Mouse (Mus musculus) limb, embryonic 14.5 days (tissue): Measurements from ENCODE around the gene Gga3. TPM values are rescaled to one million over a fixed set of nuclear protein-coding genes. Genes with fewer than 3 reads are reported as not detected.
A peak's percentile ranks its signal among the peaks of the same experiment; 100 is the strongest.

Experiments used
- ATAC-seq: fragments of 200-750 bp; cut with Nextera tagmentation; 2 replicates; pipeline ENCODE4 v1.8.0; 2017; ENCODE audit warnings: low read depth, moderate number of reproducible peaks, moderate TSS enrichment; ENCODE audit not compliant: low FRiP score
- DNase-seq: peaks from one replicate; pipeline ENCODE4 v3.0.0-alpha.2; 2015; ENCODE audit warnings: low spot score
- H3K27ac ChIP-seq: fragments of 300-500 bp; sonication (generic); replicated peaks from 2 replicates; pipeline ENCODE4 v1.5.1; 2014; ENCODE audit warnings: low read depth, mild to moderate bottlenecking, low read length, moderate library complexity, mixed read lengths
- H3K27me3 ChIP-seq: fragments of 300-500 bp; sonication (generic); 2 replicates; pipeline ENCODE4 v1.6.1; 2014; ENCODE audit warnings: low read length, mixed read lengths; ENCODE audit not compliant: control insufficient read depth, insufficient read depth
- H3K36me3 ChIP-seq: fragments of 300-500 bp; sonication (generic); 2 replicates; pipeline ENCODE4 v1.6.1; 2014; ENCODE audit warnings: mild to moderate bottlenecking, low read length, moderate library complexity, mixed read lengths; ENCODE audit not compliant: control insufficient read depth, insufficient read depth
- H3K4me1 ChIP-seq: fragments of 300-500 bp; sonication (generic); 2 replicates; pipeline ENCODE4 v1.6.1; 2014; ENCODE audit warnings: antibody characterized with exemption, low read length, mixed read lengths; ENCODE audit not compliant: control insufficient read depth, insufficient read depth
- H3K4me2 ChIP-seq: fragments of 300-500 bp; sonication (generic); replicated peaks from 2 replicates; pipeline ENCODE4 v1.6.1; 2014; ENCODE audit warnings: low read depth, mild to moderate bottlenecking, low read length, moderate library complexity; ENCODE audit not compliant: severe bottlenecking
- H3K4me3 ChIP-seq: fragments of 300-500 bp; sonication (generic); replicated peaks from 2 replicates; pipeline ENCODE4 v1.5.1; 2014; ENCODE audit warnings: low read length
- H3K9ac ChIP-seq: fragments of 300-500 bp; sonication (generic); 2 replicates; pipeline ENCODE4 v1.6.1; 2014; ENCODE audit warnings: mild to moderate bottlenecking, low read depth, low read length, moderate library complexity; ENCODE audit not compliant: severe bottlenecking
- H3K9me3 ChIP-seq: fragments of 300-500 bp; sonication (generic); 2 replicates; pipeline ENCODE4 v1.6.1; 2016; ENCODE audit warnings: low read length; ENCODE audit not compliant: control insufficient read depth
- POLR2A ChIP-seq: fragments of 200-500 bp; IDR thresholded peaks from 2 replicates; pipeline ENCODE4 v1.8.0; 2012; ENCODE audit warnings: inconsistent platforms, mild to moderate bottlenecking, moderate library complexity, borderline replicate concordance; ENCODE audit not compliant: insufficient read depth, insufficient read length; ENCODE audit errors: extremely low read depth
- WGBS: fragments of 180-500 bp; shearing (Covaris S2); extraction: QIAGEN DNeasy Blood & Tissue Kit; methylation state at CpG from one replicate; pipeline ENCODE4 v1.1.7; 2014; 5-methylcytosine and 5-hydroxymethylcytosine counted together
- polyA plus RNA-seq, 2 experiments: library from polyadenylated mRNA; depleted of rRNA in 1 of 2; stranded (reverse) in 1 of 2; unstranded in 1 of 2; fragments of >200 nt; fragmentation: Nextera tagmentation in 1 of 2; extraction: Ambion mirVana in 1 of 2; gene quantifications; 2 replicates each; pipeline versions ENCODE4 v1.2.1 to v1.2.3; 2012 to 2014

Gene Gga3
- polyA plus RNA-seq, 2 experiments = 17.7 to 39.5 TPM

DNA sequence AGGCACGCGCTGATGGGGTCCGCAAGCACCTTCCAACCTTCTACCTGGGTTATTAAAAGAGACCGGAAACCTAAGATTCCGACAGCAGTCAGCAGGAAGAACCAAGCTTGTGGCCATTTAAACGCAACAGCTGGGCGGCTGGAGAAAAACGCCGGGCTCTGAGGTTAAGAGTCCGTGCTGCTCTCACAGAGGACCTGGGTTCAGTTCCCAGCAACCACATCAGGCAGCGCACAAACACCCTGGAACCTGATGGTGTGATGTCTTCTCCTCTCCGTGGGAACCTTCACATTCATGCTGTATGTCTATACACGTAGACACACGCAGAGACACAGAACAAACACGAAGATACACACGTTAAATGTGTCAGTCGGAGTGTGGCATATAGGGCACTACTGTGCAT is 48.1 kb downstream of the Gga3 start:
- Histone ChIP-seq H3K4me2 (no peak overlapping the region), H3K4me3 (no peak overlapping the region), H3K27me3 (no peaks in the 10 kb centered on the region), H3K9me3 (no peaks in the 10 kb centered on the region), H3K36me3 (no peaks in the 10 kb centered on the region), H3K4me1 (no peaks in the 10 kb centered on the region), H3K9ac (no peak overlapping the region), H3K27ac (no peak overlapping the region)
- TF ChIP-seq POLR2A = no peak
- ATAC-seq = no peak
- DNase-seq = no peak
- 76% methylated on average over 17 of the region's 17 CpGs for WGBS

DNA sequence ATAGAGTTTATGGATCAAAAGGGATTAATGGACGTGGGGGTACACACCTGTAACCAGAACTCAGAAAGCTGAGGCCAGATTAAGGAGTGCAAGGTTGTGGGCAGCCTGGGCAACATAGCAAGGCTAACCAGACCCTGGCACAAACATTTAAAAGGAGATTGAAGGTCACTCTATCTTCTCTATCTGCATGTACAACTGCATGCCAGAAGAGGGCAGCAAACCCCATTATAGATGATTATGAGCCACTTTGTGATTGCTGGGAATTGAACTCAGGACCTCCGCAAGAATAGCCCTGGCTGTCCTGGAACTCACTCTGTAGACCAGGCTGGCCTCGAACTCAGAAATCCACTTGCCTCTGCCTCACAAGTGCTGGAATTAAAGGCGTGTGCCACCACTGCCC is 51.1 kb downstream of the Gga3 start:
- no peak overlapping the region for H3K27ac ChIP-seq
- no peak for DNase-seq
- H3K9ac ChIP-seq = no peak overlapping the region
- ATAC-seq = no peak
- no peak overlapping the region for H3K4me2 ChIP-seq
- 68% methylated on average over 4 of the region's 4 CpGs for WGBS
- H3K9me3 ChIP-seq = no peaks in the 10 kb centered on the region
- no peak overlapping the region for H3K4me3 ChIP-seq
- TF ChIP-seq POLR2A = no peak
- H3K36me3 ChIP-seq = no peaks in the 10 kb centered on the region
- no peaks in the 10 kb centered on the region for H3K4me1 ChIP-seq
- H3K27me3 ChIP-seq = no peaks in the 10 kb centered on the region

DNA sequence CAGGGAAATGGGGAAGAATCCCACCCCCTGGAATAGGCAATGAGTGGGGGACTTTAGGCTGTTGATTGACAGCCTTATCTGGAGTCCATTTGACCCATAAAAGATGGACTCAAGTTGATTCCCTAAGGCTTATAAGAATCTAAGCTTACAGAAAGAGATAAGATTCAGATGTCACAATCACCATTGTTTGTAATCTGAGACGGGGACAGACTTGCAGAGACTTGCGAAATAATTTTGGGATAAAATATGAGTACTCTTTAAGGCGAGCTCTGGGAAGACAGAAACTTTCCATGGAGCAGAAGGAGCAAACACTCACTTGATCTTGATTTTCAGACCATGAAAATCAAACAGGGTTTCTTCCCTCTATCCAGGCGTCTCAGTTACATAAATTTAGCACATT is 60.3 kb downstream of the Gga3 start:
- TF ChIP-seq POLR2A = no peak
- H3K9me3 ChIP-seq = no peaks in the 10 kb centered on the region
- DNase-seq = no peak
- H3K4me2 ChIP-seq = no peak overlapping the region
- no peaks in the 10 kb centered on the region for H3K4me1 ChIP-seq
- H3K27ac ChIP-seq = no peak overlapping the region
- no peak overlapping the region for H3K9ac ChIP-seq
- no peaks in the 10 kb centered on the region for H3K27me3 ChIP-seq
- no peak overlapping the region for H3K4me3 ChIP-seq
- no peaks in the 10 kb centered on the region for H3K36me3 ChIP-seq
- 66% methylated on average over 4 of the region's 4 CpGs for WGBS
- no peak for ATAC-seq

DNA sequence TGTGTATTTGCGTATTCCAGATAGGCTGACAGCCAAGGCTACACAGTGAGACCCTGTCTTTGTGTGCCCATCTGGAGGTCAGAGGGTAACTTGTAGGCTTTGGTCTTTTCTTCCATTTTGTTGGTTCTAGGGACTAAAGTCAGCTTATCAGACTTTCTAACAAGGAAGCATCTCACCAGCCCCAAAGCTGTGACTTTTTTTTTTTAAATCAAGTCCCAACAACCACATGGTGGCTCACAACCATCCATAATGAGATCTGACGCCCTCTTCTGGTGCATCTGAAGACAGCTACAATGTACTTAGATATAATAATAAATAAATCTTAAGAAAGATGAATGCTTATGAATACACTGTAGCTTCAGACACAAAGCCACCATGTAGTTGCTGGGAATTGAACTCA is 65.8 kb downstream of the Gga3 start:
- ATAC-seq (no peak), DNase-seq (no peak)
- Histone ChIP-seq H3K9ac (no peak overlapping the region), H3K4me3 (no peak overlapping the region), H3K27me3 (no peaks in the 10 kb centered on the region), H3K9me3 (no peaks in the 10 kb centered on the region), H3K4me1 (peaks cover 8% of the 10 kb centered on the region), H3K36me3 (peaks cover 12% of the 10 kb centered on the region), H3K4me2 (no peak overlapping the region), H3K27ac (no peak overlapping the region)
- 65% methylated on average over 2 of the region's 2 CpGs for WGBS
- TF ChIP-seq POLR2A = no peak

DNA sequence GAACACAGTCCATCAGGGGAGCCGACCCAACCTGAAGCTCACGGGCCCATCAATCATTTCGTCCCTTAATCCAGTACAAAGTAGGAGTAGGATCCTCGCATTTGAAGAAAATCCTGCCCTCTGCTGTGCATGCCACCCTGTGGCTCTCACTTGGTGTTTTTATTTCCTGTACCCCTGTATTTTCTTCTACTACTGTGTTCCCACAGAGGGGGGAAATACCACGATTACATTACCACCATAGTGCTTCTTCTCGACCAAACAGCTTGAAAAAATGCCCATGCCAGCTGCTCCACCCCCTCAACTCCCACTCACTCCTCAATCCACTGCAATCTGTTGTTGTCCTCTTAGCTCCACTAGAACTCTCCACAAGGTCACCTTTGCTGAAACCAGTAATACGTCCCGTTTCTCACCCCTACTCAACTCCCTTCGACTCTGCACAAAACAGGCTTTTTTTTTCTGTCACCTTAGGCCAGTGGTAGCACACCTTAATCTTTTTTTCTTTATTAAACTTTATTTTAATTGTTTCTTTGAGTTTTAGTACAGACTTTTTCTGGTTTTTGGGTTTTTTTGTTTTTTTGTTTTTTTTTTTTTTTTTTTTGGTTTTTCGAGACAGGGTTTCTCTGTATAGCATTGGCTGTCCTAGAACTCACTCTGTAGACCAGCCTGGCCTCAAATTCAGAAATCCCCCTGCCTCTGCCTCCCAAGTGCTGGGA is 66.8 kb downstream of the Gga3 start:
- ATAC-seq = no peak
- Histone ChIP-seq H3K27me3 (no peaks in the 10 kb centered on the region), H3K4me1 (peaks cover 8% of the 10 kb centered on the region), H3K27ac (peak overlapping the region; percentile 100), H3K9ac (peak overlapping the region; percentile 43; the same call in 1 of the 2 replicates), H3K4me3 (peak overlapping the region; percentile 93), H3K36me3 (peaks cover 22% of the 10 kb centered on the region), H3K9me3 (no peaks in the 10 kb centered on the region), H3K4me2 (peak overlapping the region; percentile 54)
- TF ChIP-seq POLR2A = no peak
- DNase-seq = no peak
- WGBS = 86% methylated on average over 10 of the region's 10 CpGs

GRCm38 (mm10) chr11:115536038-115536681 is 67.7 kb downstream of the Gga3 start, which contains the start of gene Sumo2:
Gene Sumo2, minus strand, starts transcription at chr11:115536276.
- WGBS = 3% methylated on average over 21 of the region's 70 CpGs
- H3K4me1 ChIP-seq = peaks cover 8% of the 10 kb centered on the region
- H3K27ac ChIP-seq = peak within 1 kb of the TSS; percentile 100
- H3K4me2 ChIP-seq = peak within 1 kb of the TSS; percentile 80
- peaks cover 31% of the 10 kb centered on the region for H3K36me3 ChIP-seq
- TF ChIP-seq POLR2A = 0 out of 2 replicates have a peak, but pooled peaks have one; percentile 56
- peak within 1 kb of the TSS; percentile 93 for H3K4me3 ChIP-seq
- ATAC-seq (peak; percentile 92), DNase-seq (peak; percentile 96)
- no peaks in the 10 kb centered on the region for H3K27me3 ChIP-seq
- H3K9ac ChIP-seq = peak within 1 kb of the TSS; percentile 95
- H3K9me3 ChIP-seq = no peaks in the 10 kb centered on the region
